Mouse (Mus musculus) thymus, adult 2 months (tissue): ENCODE measurements around the gene Zc3hc1.

Experiments
- CTCF ChIP-seq: fragments of 200-500 bp; IDR thresholded peaks from 2 replicates; pipeline ENCODE4 v1.5.1; 2012; ENCODE audit warnings: mild to moderate bottlenecking, control low read depth, low read length, moderate library complexity, borderline replicate concordance; ENCODE audit not compliant: control insufficient read depth, poor library complexity, insufficient read depth; ENCODE audit errors: extremely low read depth
- POLR2A ChIP-seq: fragments of 200-500 bp; IDR thresholded peaks from 2 replicates; pipeline ENCODE4 v1.6.1; 2012; ENCODE audit warnings: mild to moderate bottlenecking, low read length, control low read depth, moderate library complexity; ENCODE audit not compliant: control insufficient read depth, poor library complexity, insufficient read depth; ENCODE audit errors: extremely low read depth

DNA sequence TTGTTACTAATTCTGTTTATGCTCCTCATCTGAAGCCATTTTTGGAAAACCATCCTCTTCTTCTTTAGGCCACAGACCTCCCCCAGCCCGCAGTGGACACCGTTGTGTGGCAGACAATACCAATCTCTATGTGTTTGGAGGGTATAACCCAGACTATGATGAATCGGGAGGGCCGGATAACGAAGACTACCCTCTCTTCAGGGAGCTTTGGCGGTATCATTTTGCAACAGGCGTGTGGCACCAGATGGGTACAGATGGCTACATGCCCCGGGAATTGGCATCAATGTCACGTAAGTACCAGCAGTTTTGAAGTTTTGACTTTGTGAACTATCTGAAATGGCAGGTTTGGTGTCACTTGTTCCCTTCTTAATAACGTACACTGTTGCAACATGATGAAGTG lies 48.7 kb upstream of the Zc3hc1 start:
- TF ChIP-seq CTCF, result no peak
- no peak for TF ChIP-seq POLR2A
